Mouse (Mus musculus) MEL (cell line): ENCODE measurements around the gene Sapcd2. TPM values are rescaled to one million over a fixed set of nuclear protein-coding genes. Genes with fewer than 3 reads are reported as not detected.

Source experiments
- DNase-seq: peaks from one replicate; pipeline ENCODE4 v3.0.0; 2011; ENCODE audit warnings: low read depth, low spot score
- H3K27ac ChIP-seq: 2 replicates; pipeline ENCODE4 v1.5.1; 2012; ENCODE audit warnings: low read depth, mild to moderate bottlenecking, control low read depth, low read length, moderate library complexity; ENCODE audit not compliant: control insufficient read depth
- H3K27me3 ChIP-seq, 2 experiments: fragments of 150-350 bp in 1 of 2; sonication (generic) in 1 of 2; 2 replicates each; pipeline ENCODE4 v1.6.1; 2012; ENCODE audit warnings: low read length in 2 of 2, mild to moderate bottlenecking in 2 of 2, improper control_type of control experiment in 1 of 2, moderate library complexity in 1 of 2; ENCODE audit not compliant: insufficient read depth in 2 of 2, control insufficient read depth in 1 of 2
- H3K36me3 ChIP-seq, 2 experiments: 2 replicates each; pipeline ENCODE4 v1.6.1; 2012 to 2014; ENCODE audit warnings: low read length in 2 of 2, improper control_type of control experiment in 1 of 2, inconsistent platforms in 1 of 2, mild to moderate bottlenecking in 1 of 2; ENCODE audit not compliant: insufficient read depth in 2 of 2, control insufficient read depth in 1 of 2
- H3K4me1 ChIP-seq, 2 experiments: fragments of 150-350 bp in 1 of 2; sonication (generic) in 1 of 2; 2 replicates each; pipeline ENCODE4 v1.6.1; 2012; ENCODE audit warnings: low read length in 2 of 2, improper control_type of control experiment in 1 of 2, mild to moderate bottlenecking in 1 of 2; ENCODE audit not compliant: insufficient read depth in 2 of 2, control insufficient read depth in 1 of 2
- H3K4me3 ChIP-seq, 2 experiments: fragments of 150-350 bp in 1 of 2; sonication (generic) in 1 of 2; 2 replicates each; pipeline ENCODE4 v1.5.1; 2012; ENCODE audit warnings: low read depth in 2 of 2, low read length in 2 of 2, mild to moderate bottlenecking in 2 of 2, moderate library complexity in 2 of 2, control low read depth in 1 of 2, improper control_type of control experiment in 1 of 2; ENCODE audit not compliant: control insufficient read depth in 1 of 2, insufficient read depth in 1 of 2
- H3K79me2 ChIP-seq: 2 replicates; pipeline ENCODE4 v1.6.1; 2012; ENCODE audit warnings: mild to moderate bottlenecking, low read length, moderate library complexity; ENCODE audit not compliant: control insufficient read depth, poor library complexity, insufficient read depth
- H3K9ac ChIP-seq: 2 replicates; pipeline ENCODE4 v1.6.1; 2012; ENCODE audit warnings: low read depth, mild to moderate bottlenecking, control low read depth, low read length, moderate library complexity; ENCODE audit not compliant: control insufficient read depth, poor library complexity, severe bottlenecking
- H3K9me3 ChIP-seq: fragments of 150-350 bp; sonication (generic); replicated peaks from 2 replicates; pipeline ENCODE4 v1.6.1; 2012; ENCODE audit warnings: mild to moderate bottlenecking, low read length, improper control_type of control experiment, moderate library complexity; ENCODE audit not compliant: insufficient read depth
- BHLHE40 ChIP-seq: IDR thresholded peaks from 2 replicates; pipeline ENCODE4 v1.6.1; 2012; ENCODE audit warnings: low read depth, mild to moderate bottlenecking, inconsistent platforms, low read length, improper control_type of control experiment, borderline replicate concordance
- CHD1 ChIP-seq: IDR thresholded peaks from 2 replicates; pipeline ENCODE4 v1.6.1; 2012; ENCODE audit warnings: low read depth, mild to moderate bottlenecking, inconsistent platforms, low read length, improper control_type of control experiment
- CTCF ChIP-seq, 3 experiments: IDR thresholded peaks in 2 of 3; conservative IDR thresholded peaks in 1 of 3; 2 replicates each; pipeline ENCODE4 v1.5.1; 2011 to 2012; ENCODE audit warnings: low read length in 3 of 3, low read depth in 2 of 3, mild to moderate bottlenecking in 2 of 3, improper control_type of control experiment in 1 of 3, inconsistent platforms in 1 of 3, mixed read lengths in 1 of 3, moderate library complexity in 1 of 3; ENCODE audit not compliant: control insufficient read depth in 1 of 3, insufficient read depth in 1 of 3, poor library complexity in 1 of 3, severe bottlenecking in 1 of 3
- E2F4 ChIP-seq: IDR thresholded peaks from 2 replicates; pipeline ENCODE4 v1.6.1; 2011; ENCODE audit warnings: low read depth, low read length, improper control_type of control experiment, borderline replicate concordance
- ELF1 ChIP-seq: IDR thresholded peaks from 2 replicates; pipeline ENCODE4 v1.6.1; 2014; ENCODE audit warnings: low read depth, mild to moderate bottlenecking, inconsistent platforms, low read length, improper control_type of control experiment, moderate library complexity
- EP300 ChIP-seq, 2 experiments: IDR thresholded peaks; 2 replicates each; pipeline ENCODE4 v1.6.1; 2011; ENCODE audit warnings: improper control_type of control experiment in 2 of 2, low read length in 2 of 2, low read depth in 1 of 2, mild to moderate bottlenecking in 1 of 2
- GABPA ChIP-seq: IDR thresholded peaks from 2 replicates; pipeline ENCODE4 v1.6.1; 2012; ENCODE audit warnings: low read depth, mild to moderate bottlenecking, inconsistent platforms, low read length, improper control_type of control experiment, moderate library complexity
- GATA1 ChIP-seq: IDR thresholded peaks from 2 replicates; pipeline ENCODE4 v1.6.1; 2011; ENCODE audit warnings: low read depth, low read length, improper control_type of control experiment
- HCFC1 ChIP-seq: IDR thresholded peaks from 2 replicates; pipeline ENCODE4 v1.6.1; 2012; ENCODE audit warnings: low read depth, mild to moderate bottlenecking, inconsistent platforms, low read length, improper control_type of control experiment, moderate library complexity
- MAFK ChIP-seq: IDR thresholded peaks from 2 replicates; pipeline ENCODE4 v1.6.1; 2011; ENCODE audit warnings: low read depth, mild to moderate bottlenecking, low read length, improper control_type of control experiment, borderline replicate concordance
- MAX ChIP-seq: IDR thresholded peaks from 2 replicates; pipeline ENCODE4 v1.6.1; 2011; ENCODE audit warnings: low read length, improper control_type of control experiment
- MAZ ChIP-seq: IDR thresholded peaks from 2 replicates; pipeline ENCODE4 v1.6.1; 2012; ENCODE audit warnings: low read depth, mild to moderate bottlenecking, inconsistent platforms, low read length, improper control_type of control experiment
- MEF2A ChIP-seq: IDR thresholded peaks from 2 replicates; pipeline ENCODE4 v1.6.1; 2014; ENCODE audit warnings: low read depth, mild to moderate bottlenecking, inconsistent platforms, low read length, improper control_type of control experiment; ENCODE audit not compliant: poor library complexity, insufficient replicate concordance, severe bottlenecking; ENCODE audit errors: extremely low read depth
- MXI1 ChIP-seq: IDR thresholded peaks from 2 replicates; pipeline ENCODE4 v1.6.1; 2011; ENCODE audit warnings: mild to moderate bottlenecking, low read depth, low read length, improper control_type of control experiment
- MYB ChIP-seq: IDR thresholded peaks from 2 replicates; pipeline ENCODE4 v1.6.1; 2011; ENCODE audit warnings: mild to moderate bottlenecking, low read depth, low read length, improper control_type of control experiment
- NELFE ChIP-seq: IDR thresholded peaks from 2 replicates; pipeline ENCODE4 v1.6.1; 2011; ENCODE audit warnings: low read depth, low read length, improper control_type of control experiment
- NRF1 ChIP-seq: IDR thresholded peaks from 2 replicates; pipeline ENCODE4 v1.6.1; 2014; ENCODE audit warnings: low read depth, mild to moderate bottlenecking, inconsistent platforms, low read length, improper control_type of control experiment, moderate library complexity; ENCODE audit not compliant: poor library complexity, insufficient read depth, severe bottlenecking
- POLR2A ChIP-seq, 2 experiments: IDR thresholded peaks; 2 replicates each; pipeline ENCODE4 v1.6.1; 2011 to 2012; ENCODE audit warnings: low read length in 2 of 2, mild to moderate bottlenecking in 2 of 2, control low read depth in 1 of 2, improper control_type of control experiment in 1 of 2, low read depth in 1 of 2, moderate library complexity in 1 of 2; ENCODE audit not compliant: control insufficient read depth in 1 of 2, insufficient read depth in 1 of 2, poor library complexity in 1 of 2
- RAD21 ChIP-seq: IDR thresholded peaks from 2 replicates; pipeline ENCODE4 v1.6.1; 2011; ENCODE audit warnings: mild to moderate bottlenecking, low read depth, low read length, improper control_type of control experiment
- RCOR1 ChIP-seq: IDR thresholded peaks from 2 replicates; pipeline ENCODE4 v1.6.1; 2012; ENCODE audit warnings: low read depth, mild to moderate bottlenecking, inconsistent platforms, low read length, improper control_type of control experiment
- TAL1 ChIP-seq: IDR thresholded peaks from 2 replicates; pipeline ENCODE4 v1.6.1; 2012; ENCODE audit warnings: mild to moderate bottlenecking, inconsistent platforms, low read length, moderate library complexity, mixed read lengths
- UBTF ChIP-seq: IDR thresholded peaks from 2 replicates; pipeline ENCODE4 v1.6.1; 2012; ENCODE audit warnings: low read depth, mild to moderate bottlenecking, inconsistent platforms, low read length, improper control_type of control experiment, moderate library complexity, borderline replicate concordance; ENCODE audit not compliant: insufficient read depth
- ZC3H11A ChIP-seq: IDR thresholded peaks from 2 replicates; pipeline ENCODE4 v1.6.1; 2012; ENCODE audit warnings: low read depth, mild to moderate bottlenecking, inconsistent platforms, low read length, improper control_type of control experiment
- ZKSCAN1 ChIP-seq: IDR thresholded peaks from 2 replicates; pipeline ENCODE4 v1.6.1; 2012; ENCODE audit warnings: low read depth, mild to moderate bottlenecking, inconsistent platforms, low read length, improper control_type of control experiment, moderate library complexity
- ZMIZ1 ChIP-seq: IDR thresholded peaks from 2 replicates; pipeline ENCODE4 v1.6.1; 2012; ENCODE audit warnings: low read depth, mild to moderate bottlenecking, inconsistent platforms, low read length, improper control_type of control experiment, moderate library complexity
- ZNF384 ChIP-seq: IDR thresholded peaks from 2 replicates; pipeline ENCODE4 v1.6.1; 2012; ENCODE audit warnings: low read depth, mild to moderate bottlenecking, inconsistent platforms, low read length, improper control_type of control experiment
- polyA plus RNA-seq, 2 experiments: library from polyadenylated mRNA; stranded (reverse) in 1 of 2; unstranded in 1 of 2; fragments of >175 nt in 1 of 2; fragments of >200 nt in 1 of 2; gene quantifications; 2 replicates each; pipeline versions ENCODE4 v1.2.1 to v1.2.4; 2012; ENCODE audit warnings: low replicate concordance in 2 of 2, low read depth in 1 of 2; ENCODE audit not compliant: insufficient read length in 2 of 2, insufficient read depth in 1 of 2, missing spikeins in 1 of 2
- total RNA-seq: library from RNA; depleted of rRNA; stranded (reverse); fragments of 300-350 nt; gene quantifications from 2 replicates; pipeline ENCODE4 v1.2.3, GENCODE M21; 2012

The Sapcd2 gene
- total and polyA plus RNA-seq, 3 experiments: 51.9 to 58.2 TPM; not detected in 1

GRCm38 (mm10) chr2:25331470-25331869, 40.7 kb upstream of the Sapcd2 start:
- peaks cover 3 to 19% of the 10 kb centered on the region in 2 experiments; a peak in 3 of 4 replicates for H3K4me1 ChIP-seq
- peaks cover 22% of the 10 kb centered on the region for H3K79me2 ChIP-seq
- H3K9ac ChIP-seq: peak overlapping the region; percentile 90
- TF ChIP-seq CHD1 (no peak), BHLHE40 (no peak), HCFC1 (no peak), EP300 (IDR thresholded peaks at IDR 0.05; ENCODE audit: low read depth in 1 of 2, low read length in 2 of 2) (no peak), ZC3H11A (no peak), E2F4 (no peak), CTCF (IDR thresholded peaks at IDR 0.05 in 2 of 3, conservative IDR thresholded peaks at IDR 0.05 in 1 of 3; ENCODE audit: control insufficient read depth in 1 of 3, insufficient read depth in 1 of 3, low read depth in 2 of 3, low read length in 3 of 3, poor library complexity in 1 of 3, severe bottlenecking in 1 of 3) (no peak; a peak in 1 of 6 replicates), TAL1 (no peak), MYB (no peak), ZKSCAN1 (no peak), GATA1 (no peak), MAZ (no peak), MAX (no peak), GABPA (no peak), ZMIZ1 (no peak), ZNF384 (no peak), MXI1 (no peak), NRF1 (no peak)
- H3K9me3 ChIP-seq: no peaks in the 10 kb centered on the region
- peak overlapping the region; percentile 78 to 92 for H3K4me3 ChIP-seq
- H3K27ac ChIP-seq: no peak overlapping the region
- peaks cover 0 to 15% of the 10 kb centered on the region in 2 experiments; a peak in 2 of 4 replicates for H3K36me3 ChIP-seq
- DNase-seq: peak; percentile 38
- no peaks in the 10 kb centered on the region for H3K27me3 ChIP-seq

DNA sequence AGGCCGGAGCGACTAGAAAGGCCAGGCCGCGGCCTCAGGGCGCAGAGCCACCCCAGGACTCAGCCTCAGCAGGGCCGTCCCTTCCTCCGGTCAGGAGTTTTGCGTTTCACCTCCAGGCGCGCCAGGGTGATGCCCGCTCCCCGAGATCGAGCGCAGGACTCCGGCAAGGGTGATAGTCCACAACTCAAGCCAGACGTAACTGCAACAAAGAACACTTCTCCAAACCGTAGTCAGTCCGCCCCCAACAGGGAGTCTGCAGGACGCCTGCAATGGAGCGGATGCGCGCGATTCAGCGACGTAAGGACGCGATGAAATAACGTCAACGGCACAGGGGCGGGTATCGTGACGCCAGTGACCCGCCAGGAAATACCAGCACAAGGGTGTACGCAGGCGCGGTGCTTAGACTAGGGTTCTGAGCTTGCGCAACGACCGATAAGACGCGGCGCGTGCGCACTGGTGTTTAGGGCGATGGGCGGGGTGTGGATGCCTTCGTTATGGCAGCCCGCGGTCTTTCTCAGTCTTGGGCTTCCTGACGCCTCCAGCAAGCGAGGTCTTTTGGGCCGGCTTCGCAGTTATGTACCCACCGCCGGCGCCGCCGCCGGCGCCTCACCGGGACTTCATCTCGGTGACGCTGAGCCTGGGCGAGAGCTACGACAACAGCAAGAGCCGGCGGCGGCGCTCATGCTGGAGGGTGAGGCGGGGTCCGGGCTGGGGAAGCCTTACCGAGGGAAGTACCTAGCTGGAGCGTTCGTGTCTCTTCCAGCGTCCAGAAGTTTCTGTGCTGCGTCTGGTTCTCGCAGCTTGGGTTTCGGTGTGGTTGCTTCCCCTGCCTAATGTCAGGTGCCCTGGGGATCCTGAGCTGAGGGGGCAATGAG, 39.6 kb upstream of the Sapcd2 start, which contains the start of gene Man1b1:
Man1b1 (plus strand) TSS at position 53 of the 875 bp plus-strand sequence.
- H3K9me3 ChIP-seq: no peaks in the 10 kb centered on the region
- peaks cover 22% of the 10 kb centered on the region for H3K79me2 ChIP-seq
- H3K27me3 ChIP-seq: no peaks in the 10 kb centered on the region
- peak within 1 kb of the TSS; percentile 84 for H3K27ac ChIP-seq
- peak within 1 kb of the TSS; percentile 90 for H3K9ac ChIP-seq
- peaks cover 3 to 15% of the 10 kb centered on the region in 2 experiments; a peak in 3 of 4 replicates for H3K4me1 ChIP-seq
- H3K4me3 ChIP-seq: peak within 1 kb of the TSS; percentile 78 to 92
- peaks cover 1 to 15% of the 10 kb centered on the region in 2 experiments for H3K36me3 ChIP-seq
- DNase-seq: peak; percentile 100
- TF ChIP-seq EP300 (IDR thresholded peaks at IDR 0.05; ENCODE audit: low read depth in 1 of 2, low read length in 2 of 2): 0 out of 4 replicates have a peak, but pooled peaks of 1 of the 2 experiments have one; percentile 2
- TF ChIP-seq ZKSCAN1: no peak
- no peak for TF ChIP-seq MEF2A
- peak; percentile 95 for TF ChIP-seq NRF1
- no peak for TF ChIP-seq ZC3H11A
- TF ChIP-seq MYB: peak; percentile 75
- TF ChIP-seq TAL1: no peak
- TF ChIP-seq MXI1: peak; percentile 85
- TF ChIP-seq MAX: no peak; the same call in 1 of the 2 replicates
- no peak for TF ChIP-seq CTCF (IDR thresholded peaks at IDR 0.05 in 2 of 3, conservative IDR thresholded peaks at IDR 0.05 in 1 of 3; ENCODE audit: control insufficient read depth in 1 of 3, insufficient read depth in 1 of 3, low read depth in 2 of 3, low read length in 3 of 3, poor library complexity in 1 of 3, severe bottlenecking in 1 of 3)
- TF ChIP-seq POLR2A (IDR thresholded peaks at IDR 0.05; ENCODE audit: control insufficient read depth in 1 of 2, insufficient read depth in 1 of 2, low read depth in 1 of 2, low read length in 2 of 2, poor library complexity in 1 of 2): peak; percentile 86
- TF ChIP-seq UBTF: no peak
- peak; percentile 88 for TF ChIP-seq NELFE
- no peak for TF ChIP-seq ZNF384
- TF ChIP-seq MAFK: no peak
- peak; percentile 86; the same call in 1 of the 2 replicates for TF ChIP-seq GABPA
- no peak for TF ChIP-seq CHD1
- peak; percentile 92 for TF ChIP-seq ELF1
- TF ChIP-seq BHLHE40: no peak
- TF ChIP-seq RCOR1: no peak
- peak; percentile 3; the same call in 1 of the 2 replicates for TF ChIP-seq ZMIZ1
- no peak for TF ChIP-seq RAD21
